Mouse (Mus musculus): ENCODE results near the gene Zfp708. TPM values are rescaled to one million over a fixed set of nuclear protein-coding genes. Genes with fewer than 3 reads are reported as not detected.

The Zfp708 gene
- total RNA-seq, 2 experiments from 2014 or later: 2.9 to 3.5 TPM

Other genes with a start within 250 kb of the Zfp708 start
- 1 to 10 TPM; 2.5 to 2.7 TPM for gene Gm10767, start 193.1 kb downstream of the Zfp708 start, total RNA-seq (2021)
- gene Zfp712, start 36.8 kb downstream of the Zfp708 start, total RNA-seq (2021): 1 to 10 TPM; 4.4 to 5.0 TPM
- 1 to 10 TPM; 2.3 to 2.7 TPM for gene Gm28557, start 10.6 kb upstream of the Zfp708 start, total RNA-seq (2021)
- gene Rslcan18, start 18.3 kb upstream of the Zfp708 start, total RNA-seq (2021): under 1 TPM; 0.12 to 0.44 TPM
- gene Zfp759, start 23.7 kb upstream of the Zfp708 start, total RNA-seq (2021): 10 to 100 TPM in 1 of 2 experiments, 1 to 10 TPM in 1; 9.4 to 10.6 TPM
- 1 to 10 TPM; 5.2 to 5.5 TPM for gene Rsl1, start 75.2 kb upstream of the Zfp708 start, total RNA-seq (2021)
- gene Zfp455, start 96.5 kb upstream of the Zfp708 start, total RNA-seq (2021): 1 to 10 TPM; 2.8 TPM
- 10 to 100 TPM; 18.4 to 20.1 TPM for gene Zfp458, start 180.5 kb upstream of the Zfp708 start, total RNA-seq (2021)
- gene Zfp457, start 208.5 kb upstream of the Zfp708 start, total RNA-seq (2021): 1 to 10 TPM; 5.4 to 6.3 TPM
- gene Zfp595, start 234.6 kb upstream of the Zfp708 start, total RNA-seq (2021): 1 to 10 TPM; 3.0 to 3.2 TPM

Data from layer of hippocampus, postnatal 14 days (tissue).